Mouse (Mus musculus) urinary bladder, adult 2 months (tissue): ENCODE measurements around the gene Sidt2. TPM values are rescaled to one million over a fixed set of nuclear protein-coding genes. Genes with fewer than 3 reads are reported as not detected.
A peak's percentile ranks its signal among the peaks of the same experiment; 100 is the strongest.

Experiments used
- DNase-seq: peaks from one replicate; pipeline ENCODE4 v3.0.0; 2022; ENCODE audit warnings: low spot score
- polyA plus RNA-seq: library from polyadenylated mRNA; depleted of rRNA; stranded (reverse); fragments of >200 nt; gene quantifications from 2 replicates; pipeline ENCODE4 v1.2.3, GENCODE M21; 2012; rRNA removed

Sidt2 gene
- polyA plus RNA-seq, result 102 and 121 TPM in 2 replicates

GRCm38 (mm10) chr9:45955107-45955963 lies at the start of gene Sidt2:
Sidt2 (minus strand) TSS chr9:45955258.
- DNase-seq, result peak; percentile 77

DNA sequence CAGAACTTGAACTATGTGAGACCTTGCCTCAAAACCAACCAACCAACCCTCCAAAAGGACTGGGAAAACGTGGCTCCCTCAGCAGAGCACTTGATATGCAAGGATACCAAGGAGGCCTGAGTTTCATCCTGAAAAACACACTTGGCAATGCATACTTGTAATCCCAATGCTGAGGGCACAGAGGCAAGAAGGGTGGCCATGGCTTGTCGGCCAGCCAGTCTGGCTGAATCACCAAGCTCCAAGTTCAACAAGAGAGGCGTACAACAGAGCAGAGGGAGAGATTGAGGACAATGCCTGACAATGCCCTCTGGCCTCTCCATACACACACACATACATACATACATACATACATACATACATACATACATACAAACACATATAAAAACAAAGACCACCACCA lies 49.5 kb upstream of the Sidt2 start:
- DNase-seq, result no peak

- DNase-seq, result peak; percentile 74
These were observed 48.7 kb upstream of the Sidt2 start for GRCm38 (mm10) chr9:46003729-46004128.

DNA sequence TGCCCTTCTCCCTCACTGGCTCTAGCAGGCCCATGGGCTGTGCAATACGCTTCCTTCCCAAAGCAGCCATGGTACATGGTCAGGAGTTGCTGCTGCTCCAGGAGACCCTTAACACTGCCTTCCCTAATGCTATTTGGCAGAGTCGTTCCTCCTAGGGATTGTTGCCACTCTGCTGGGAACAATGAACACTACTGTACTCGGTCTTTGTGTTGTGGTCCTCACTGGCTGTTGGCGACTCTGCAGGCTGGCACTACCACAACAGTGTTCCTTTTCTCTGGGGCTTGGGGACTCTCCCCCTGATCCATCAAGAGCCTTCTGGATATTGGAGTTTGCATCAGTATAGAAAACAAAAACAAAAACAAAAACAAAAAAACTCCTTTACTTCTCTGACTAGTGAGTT lies 44.0 kb upstream of the Sidt2 start:
- no peak for DNase-seq

DNA sequence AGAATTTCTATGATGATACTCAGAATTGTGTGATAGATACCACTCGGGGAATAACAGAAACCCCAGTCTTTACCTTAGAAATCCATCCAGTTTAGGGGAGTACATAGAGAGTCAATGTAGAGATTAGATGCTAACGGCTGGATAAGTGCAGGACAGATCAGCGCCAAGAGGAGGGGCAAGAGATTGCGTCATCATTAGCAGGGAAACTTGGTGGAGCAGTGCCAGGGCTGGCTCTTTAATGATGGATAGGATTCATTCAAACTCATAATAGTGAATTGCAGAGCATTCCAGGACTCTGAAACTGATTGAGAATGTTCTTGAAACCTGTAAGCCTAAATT lies 30.1 kb upstream of the Sidt2 start:
- no peak for DNase-seq

DNA sequence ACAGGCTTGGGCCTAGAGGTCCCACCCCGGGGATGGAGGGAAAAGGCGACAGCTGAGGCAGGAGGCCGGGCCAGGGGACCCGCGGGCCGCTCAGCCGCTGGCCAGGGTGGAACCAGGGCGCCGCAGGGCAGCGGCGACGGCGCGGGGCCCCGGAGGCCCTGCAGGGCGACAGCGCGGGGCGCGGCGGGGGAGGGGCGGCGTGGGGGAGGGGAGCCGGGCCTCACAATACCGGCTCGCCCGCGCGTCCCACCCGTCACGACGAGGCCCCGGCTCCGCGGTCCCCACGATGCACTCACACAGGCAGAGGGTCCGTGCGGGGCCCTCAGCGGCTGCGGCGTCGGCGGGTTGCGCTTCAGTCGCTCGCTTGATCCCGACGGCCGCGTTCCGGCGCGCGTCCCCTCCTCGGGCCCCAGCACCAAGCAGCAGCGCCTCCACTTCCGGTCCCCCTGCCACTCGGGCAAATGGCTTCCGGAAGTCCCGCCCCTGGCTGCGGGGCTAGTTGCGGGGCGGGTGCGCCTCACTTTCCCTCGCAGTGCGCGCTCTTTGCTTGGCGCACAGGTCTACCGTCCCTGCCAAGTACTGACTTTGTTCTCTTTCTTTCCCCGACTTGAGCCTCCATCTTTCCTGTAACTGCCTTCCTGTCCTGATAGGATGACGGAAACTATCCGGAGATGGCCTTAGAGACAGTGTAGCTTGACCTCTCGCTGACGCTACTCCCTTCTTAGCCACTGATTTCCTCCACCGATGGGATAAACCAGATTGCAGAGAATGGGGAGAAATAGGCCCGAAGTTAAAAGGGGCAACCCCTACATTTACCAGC lies 29.6 kb upstream of the Sidt2 start:
- peak; percentile 81 for DNase-seq

- peak; percentile 30 for DNase-seq
These were observed 28.8 kb upstream of the Sidt2 start for GRCm38 (mm10) chr9:45983676-45984408.

DNA sequence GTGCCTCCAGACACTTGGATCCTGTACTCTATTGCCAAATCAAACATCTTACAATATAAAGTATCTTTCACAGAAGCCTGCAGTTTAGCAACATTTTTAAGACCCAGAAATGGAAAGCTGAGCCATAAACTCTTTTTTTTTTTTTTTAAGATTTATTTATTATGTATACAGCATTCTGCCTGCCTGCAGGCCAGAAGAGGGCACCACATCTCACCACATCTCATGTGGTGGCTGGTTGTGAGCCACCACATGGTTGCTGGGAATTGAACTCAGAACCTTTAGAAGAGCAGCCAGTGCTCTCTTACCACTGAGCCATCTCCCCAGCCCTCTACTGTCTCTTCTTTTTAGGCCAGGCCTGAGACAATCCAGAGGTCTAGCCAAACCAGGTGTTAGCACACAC lies 26.3 kb upstream of the Sidt2 start:
- DNase-seq, result no peak

DNA sequence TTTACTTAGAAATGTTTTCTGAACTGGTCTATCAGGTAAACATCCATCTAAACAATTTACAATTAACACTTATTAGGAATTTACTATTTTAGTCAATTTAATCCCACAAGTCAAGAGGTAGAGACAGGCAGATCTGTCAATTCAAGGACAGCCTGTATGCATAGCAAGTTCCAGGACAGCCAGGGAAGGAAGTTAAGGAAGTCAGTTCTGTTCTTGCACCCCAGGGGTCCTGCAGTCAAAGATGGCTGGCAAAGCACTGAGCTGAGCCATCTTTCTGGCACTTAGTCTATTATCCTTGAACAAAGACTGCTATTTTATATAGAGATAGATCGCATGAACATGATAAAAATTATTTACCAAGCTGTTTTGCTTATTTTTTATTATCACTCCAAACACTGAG lies 25.6 kb upstream of the Sidt2 start:
- no peak for DNase-seq

- DNase-seq, result no peak
These were observed 24.7 kb upstream of the Sidt2 start for GRCm38 (mm10) chr9:45979778-45980177.

- no peak for DNase-seq
These were observed 21.8 kb upstream of the Sidt2 start for GRCm38 (mm10) chr9:45976884-45977283.

DNA sequence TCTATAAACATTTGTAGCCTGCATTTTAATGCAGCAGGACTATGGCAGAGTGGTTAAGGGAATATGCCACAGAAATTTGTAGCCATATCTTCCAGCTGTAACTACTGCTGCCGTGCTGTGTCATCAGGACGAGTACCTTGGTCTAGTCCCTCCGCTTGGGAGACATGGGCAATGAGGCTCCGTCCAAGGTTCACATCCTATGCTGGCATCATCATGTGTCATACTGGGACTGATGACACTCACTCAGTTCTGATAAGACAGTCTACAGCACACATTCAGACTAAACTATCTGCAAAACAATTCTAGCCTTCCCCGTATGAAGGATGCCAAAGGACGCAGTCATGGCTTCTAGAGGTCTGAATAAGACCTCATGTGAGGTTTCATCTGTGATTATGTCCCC lies 8.5 kb upstream of the Sidt2 start:
- no peak for DNase-seq

GRCm38 (mm10) chr9:45961855-45962254 lies 6.8 kb upstream of the Sidt2 start:
- no peak for DNase-seq

DNA sequence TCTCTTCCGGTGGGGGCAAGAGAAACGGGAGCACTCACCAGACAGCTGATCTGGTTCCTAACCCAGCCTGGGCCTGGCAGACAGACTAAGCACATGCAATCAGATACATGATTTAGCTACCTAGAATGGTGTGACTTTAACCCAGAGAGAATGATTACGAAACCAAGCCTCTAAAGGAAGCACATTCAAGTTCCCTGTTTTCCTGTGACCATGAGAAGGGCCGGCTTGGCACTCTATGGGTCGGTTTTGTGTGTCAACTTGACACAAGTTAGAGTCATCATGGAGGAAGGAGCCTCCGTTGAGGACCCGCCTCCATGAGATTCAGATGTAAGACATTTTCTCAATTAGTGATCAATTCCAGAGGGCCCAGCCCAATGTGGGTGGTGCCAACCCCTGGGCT lies 4.6 kb upstream of the Sidt2 start:
- DNase-seq, result no peak

DNA sequence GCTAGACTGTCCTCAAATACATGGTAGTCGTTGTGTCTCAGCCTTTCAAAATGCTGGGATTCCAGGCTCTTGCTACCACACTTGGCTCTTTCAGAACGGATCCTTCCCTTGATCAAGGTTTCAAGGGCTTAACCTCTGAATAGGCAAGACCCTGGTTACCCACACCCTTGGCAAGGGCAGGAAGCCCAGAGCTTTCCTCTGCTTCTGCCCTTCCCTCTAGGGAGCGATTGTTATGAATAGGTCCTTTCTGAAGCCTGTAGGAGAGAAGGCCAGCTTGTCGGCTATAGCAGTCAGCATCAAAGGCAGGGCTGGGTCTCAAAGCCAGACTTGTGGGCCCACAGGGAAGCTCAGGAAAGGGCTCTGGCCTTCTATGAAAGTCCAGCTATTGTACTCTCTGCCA lies 3.8 kb upstream of the Sidt2 start:
- no peak for DNase-seq

- DNase-seq, result no peak
These were observed 3.1 kb upstream of the Sidt2 start for GRCm38 (mm10) chr9:45958023-45958670.

DNA sequence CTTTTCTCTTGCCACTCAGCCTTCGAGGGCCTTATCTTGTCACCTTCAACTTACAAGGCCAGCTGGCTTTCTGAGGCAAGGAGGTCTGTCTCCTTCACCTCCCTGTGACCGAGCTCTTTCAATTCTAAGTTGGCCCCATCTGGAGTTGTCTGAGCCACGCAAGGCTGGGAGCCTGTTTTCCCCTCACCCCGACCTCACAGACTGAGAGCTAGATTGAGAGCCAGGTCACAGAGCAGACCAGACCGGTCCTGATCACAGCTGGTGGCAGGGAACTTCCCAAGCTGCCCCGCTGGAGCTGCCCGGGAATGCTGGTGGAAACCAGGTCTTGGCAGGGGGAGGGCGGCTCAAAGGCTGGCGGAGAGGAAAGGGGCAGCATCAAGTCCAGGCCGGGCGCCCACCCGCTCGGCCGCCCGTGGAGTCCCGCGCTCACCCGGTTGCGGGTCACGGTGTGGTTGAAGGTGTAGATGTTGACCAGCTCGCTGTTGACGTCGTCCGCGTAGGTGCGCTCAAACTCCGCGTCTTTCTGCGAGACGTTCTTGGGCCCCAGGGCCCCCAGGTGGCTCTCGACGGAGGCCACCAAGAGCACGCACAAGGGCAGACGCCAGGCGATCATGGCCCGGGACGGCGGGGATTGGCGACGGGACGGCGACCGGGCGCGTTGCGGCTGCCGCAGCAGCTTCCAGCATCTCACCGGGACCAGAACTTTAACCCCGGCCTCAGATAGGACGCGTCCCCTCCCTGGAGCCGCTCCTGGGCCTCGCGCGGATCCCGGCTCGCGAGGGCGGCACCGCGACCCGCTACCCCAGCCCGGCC lies 558 bp downstream of the Sidt2 start:
- DNase-seq, result peak; percentile 64

DNA sequence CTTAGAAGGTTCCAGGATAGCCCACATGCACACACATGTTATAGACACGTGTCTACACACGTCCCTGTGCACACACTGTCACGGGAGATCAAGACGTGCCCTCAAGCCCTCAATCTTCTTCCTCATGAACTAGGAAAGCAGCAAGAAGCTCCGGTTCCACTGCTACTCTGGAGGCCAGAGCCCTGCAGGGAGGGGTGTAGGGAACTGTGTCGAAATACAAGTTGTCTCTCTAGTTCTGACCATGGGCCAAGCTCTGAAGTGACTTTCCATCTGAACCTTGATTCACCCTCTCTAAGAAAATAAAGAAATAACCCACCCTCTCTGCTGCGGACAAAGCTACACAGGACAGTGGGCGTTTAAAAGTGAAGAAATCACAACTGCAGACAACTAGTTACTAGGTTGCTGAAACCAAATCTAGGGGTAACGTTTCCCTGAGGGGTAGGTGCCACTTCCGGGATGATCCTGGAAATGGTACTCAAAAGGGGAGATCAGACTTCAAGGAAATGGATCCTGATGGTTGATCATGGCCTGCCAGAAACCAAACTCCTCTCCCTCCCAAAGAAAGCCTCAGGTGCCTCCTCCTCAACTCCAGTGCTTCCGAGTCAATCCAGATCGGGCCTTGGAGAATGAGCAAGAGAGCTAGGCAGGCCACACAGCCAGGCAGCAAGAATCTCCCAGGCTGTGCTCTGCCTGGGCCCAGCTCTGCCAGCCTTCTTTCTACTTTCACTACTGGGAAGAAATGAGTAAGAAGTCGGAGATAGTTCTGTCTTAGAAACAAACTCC lies 1.4 kb downstream of the Sidt2 start:
- no peak for DNase-seq

GRCm38 (mm10) chr9:45952890-45953289 lies 2.2 kb downstream of the Sidt2 start:
- no peak for DNase-seq

DNA sequence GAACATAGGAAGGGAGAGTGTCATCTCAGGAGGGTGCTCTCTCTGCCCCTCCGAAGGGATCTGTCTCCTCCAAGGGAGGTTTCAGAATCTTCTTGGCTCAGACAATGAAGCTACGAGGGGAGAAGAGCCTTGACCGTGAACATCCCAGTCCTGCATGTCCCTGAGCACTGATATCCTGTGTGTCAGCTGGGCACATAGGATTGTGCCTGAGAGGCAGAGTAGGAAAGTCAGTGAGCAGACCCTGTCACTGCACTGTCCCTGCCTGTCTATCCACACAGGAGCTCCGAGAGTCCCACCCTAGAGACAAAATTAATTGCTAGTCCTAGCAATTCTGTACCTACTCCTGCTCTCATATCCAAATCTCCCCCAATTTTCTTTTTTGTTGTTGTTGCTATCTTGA lies 3.0 kb downstream of the Sidt2 start:
- DNase-seq, result no peak
